Comparison of ENCODE assay signal across 1 mouse cellular context in the genomic region with DNA sequence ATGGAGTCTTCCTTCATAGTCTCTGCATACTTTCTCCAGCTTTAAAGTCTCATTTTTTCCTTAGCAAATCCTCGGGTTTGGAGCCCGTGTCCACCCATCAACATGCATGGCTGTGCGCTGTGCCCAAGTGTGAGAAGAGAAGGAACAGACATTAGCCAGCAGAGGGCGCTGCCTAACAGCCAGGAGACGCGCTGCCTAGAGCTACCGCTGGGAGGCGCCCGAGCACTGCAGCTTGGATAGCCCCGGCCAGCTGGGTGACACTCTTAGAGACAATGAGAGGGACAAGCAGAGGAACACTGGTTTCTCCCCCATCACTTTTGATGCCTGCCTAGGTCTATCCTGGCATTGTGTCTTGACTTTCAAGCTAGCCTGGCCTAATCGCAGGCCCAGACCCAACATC.
TF ChIP-seq lines count a peak whose summit lies in the region.

No protein-coding gene starts in this region.

TF ChIP-seq in CH12.LX, 34 proteins besides CTCF, POLR2A, EP300 and RAD21 (continued from another document):
- peak; percentile 65 for TF ChIP-seq ELF1 (IDR thresholded peaks at IDR 0.05; ENCODE audit: low read depth, low read length)
- TF ChIP-seq TCF12 (IDR thresholded peaks at IDR 0.05; ENCODE audit: low read depth, low read length): peak; percentile 85
- no peak for TF ChIP-seq CHD1 (IDR thresholded peaks at IDR 0.05; ENCODE audit: low read depth, low read length)
- TF ChIP-seq ETS1 (conservative IDR thresholded peaks at IDR 0.05; ENCODE audit: low read depth, low read length): peak; percentile 21; the same call in 1 of the 2 replicates
- 0 out of 2 replicates have a peak, but pooled peaks have one; percentile 76 for TF ChIP-seq RCOR1 (conservative IDR thresholded peaks at IDR 0.05; ENCODE audit: low read depth, low read length)
- peak; percentile 5; the same call in 1 of the 2 replicates for TF ChIP-seq ZNF384 (IDR thresholded peaks at IDR 0.05; ENCODE audit: low read depth, low read length)
- peak; percentile 56 for TF ChIP-seq HCFC1 (IDR thresholded peaks at IDR 0.05; ENCODE audit: low read depth, low read length)
- no peak for TF ChIP-seq ZKSCAN1 (IDR thresholded peaks at IDR 0.05; ENCODE audit: borderline replicate concordance, low read depth, low read length)
- no peak for TF ChIP-seq POLR2AphosphoS2 (IDR thresholded peaks at IDR 0.05; ENCODE audit: low read depth, low read length)
- peak; percentile 100 for TF ChIP-seq SMC3 (IDR thresholded peaks at IDR 0.05; ENCODE audit: low read depth, low read length)
TF ChIP-seq in CH12.LX: peak in this region for 21.
